Mouse (Mus musculus) heart, embryonic 16.5 days (tissue): Measurements from ENCODE around the gene Filip1l. TPM values are rescaled to one million over a fixed set of nuclear protein-coding genes. Genes with fewer than 3 reads are reported as not detected.

Experiments
- ATAC-seq: fragments of 200-750 bp; cut with Nextera tagmentation; replicated peaks from 2 replicates; pipeline ENCODE4 v1.8.0; 2017; ENCODE audit warnings: moderate number of reproducible peaks; ENCODE audit not compliant: insufficient read depth, low FRiP score; ENCODE audit errors: extremely low read depth
- H3K27ac ChIP-seq: fragments of 300-500 bp; sonication (generic); 2 replicates; pipeline ENCODE4 v1.5.1; 2014; ENCODE audit warnings: mild to moderate bottlenecking, low read length, control low read depth, moderate library complexity
- H3K27me3 ChIP-seq: fragments of 300-500 bp; sonication (generic); 2 replicates; pipeline ENCODE4 v1.6.1; 2014; ENCODE audit warnings: low read length, mixed read lengths; ENCODE audit not compliant: control insufficient read depth, insufficient read depth
- H3K36me3 ChIP-seq: fragments of 300-500 bp; sonication (generic); 2 replicates; pipeline ENCODE4 v1.6.1; 2014; ENCODE audit not compliant: control insufficient read depth, insufficient read depth
- H3K4me1 ChIP-seq: fragments of 300-500 bp; sonication (generic); 2 replicates; pipeline ENCODE4 v1.6.1; 2014; ENCODE audit warnings: low read length, mixed read lengths; ENCODE audit not compliant: control insufficient read depth, insufficient read depth
- H3K4me2 ChIP-seq: fragments of 300-500 bp; sonication (generic); 2 replicates; pipeline ENCODE4 v1.6.1; 2014; ENCODE audit warnings: low read depth, mild to moderate bottlenecking, control low read depth, low read length
- H3K4me3 ChIP-seq: fragments of 300-500 bp; sonication (generic); 2 replicates; pipeline ENCODE4 v1.5.1; 2014; ENCODE audit warnings: mild to moderate bottlenecking, control low read depth, low read length
- H3K9ac ChIP-seq: fragments of 300-500 bp; sonication (generic); 2 replicates; pipeline ENCODE4 v1.6.1; 2014; ENCODE audit warnings: low read length, control low read depth
- H3K9me3 ChIP-seq: fragments of 300-500 bp; sonication (generic); replicated peaks from 2 replicates; pipeline ENCODE4 v1.6.1; 2016; ENCODE audit warnings: low read length; ENCODE audit not compliant: control insufficient read depth
- WGBS: fragments of 180-500 bp; shearing (Covaris S2); extraction: QIAGEN DNeasy Blood & Tissue Kit; methylation state at CpG from one replicate; pipeline ENCODE4 v1.1.7; 2014; 5-methylcytosine and 5-hydroxymethylcytosine counted together
- polyA plus RNA-seq: library from polyadenylated mRNA; unstranded; fragments of >200 nt; fragmentation: Nextera tagmentation; extraction: Ambion mirVana; gene quantifications from 2 replicates; pipeline ENCODE4 v1.2.1, GENCODE M21; 2015

Gene Filip1l
- polyA plus RNA-seq, 1 experiment from 2014 or later = 26.7 TPM

- H3K4me2 ChIP-seq = no peak overlapping the region
- no peak overlapping the region for H3K9ac ChIP-seq
- WGBS = 31% methylated on average over 5 of the region's 5 CpGs
- no peak overlapping the region for H3K4me3 ChIP-seq
- H3K9me3 ChIP-seq = peaks cover 5% of the 10 kb centered on the region; the same call in 1 of the 2 replicates
- no peaks in the 10 kb centered on the region for H3K27me3 ChIP-seq
- ATAC-seq = peak; percentile 68
- H3K4me1 ChIP-seq = peaks cover 29% of the 10 kb centered on the region
- peak overlapping the region; percentile 63 for H3K27ac ChIP-seq
- no peaks in the 10 kb centered on the region for H3K36me3 ChIP-seq
Observed at GRCm38 (mm10) chr16:57419332-57419731, 66.4 kb downstream of the Filip1l start.

GRCm38 (mm10) chr16:57419881-57420280 is 67.0 kb downstream of the Filip1l start:
- no peak overlapping the region; the same call in 1 of the 2 replicates for H3K27ac ChIP-seq
- H3K27me3 ChIP-seq = no peaks in the 10 kb centered on the region
- peaks cover under 1% of the 10 kb centered on the region; the same call in 1 of the 2 replicates for H3K9me3 ChIP-seq
- ATAC-seq = no peak
- H3K4me2 ChIP-seq = no peak overlapping the region
- no peaks in the 10 kb centered on the region for H3K36me3 ChIP-seq
- H3K9ac ChIP-seq = no peak overlapping the region
- WGBS = 72% methylated on average over 5 of the region's 5 CpGs
- H3K4me1 ChIP-seq = peaks cover 29% of the 10 kb centered on the region
- H3K4me3 ChIP-seq = no peak overlapping the region

- no peak overlapping the region for H3K4me3 ChIP-seq
- WGBS = 35% methylated on average over 8 of the region's 8 CpGs
- H3K36me3 ChIP-seq = no peaks in the 10 kb centered on the region
- no peak overlapping the region for H3K4me2 ChIP-seq
- H3K9me3 ChIP-seq = no peaks in the 10 kb centered on the region
- peaks cover 29% of the 10 kb centered on the region for H3K4me1 ChIP-seq
- ATAC-seq = peak; percentile 59
- H3K9ac ChIP-seq = no peak overlapping the region
- H3K27me3 ChIP-seq = no peaks in the 10 kb centered on the region
- peak overlapping the region; percentile 77 for H3K27ac ChIP-seq
Observed at GRCm38 (mm10) chr16:57420773-57421556, 68.1 kb downstream of the Filip1l start.

GRCm38 (mm10) chr16:57421680-57422417 is 69.0 kb downstream of the Filip1l start:
- WGBS = 76% methylated on average over 7 of the region's 7 CpGs
- no peaks in the 10 kb centered on the region for H3K36me3 ChIP-seq
- H3K27ac ChIP-seq = peak overlapping the region; percentile 74
- H3K4me1 ChIP-seq = peaks cover 29% of the 10 kb centered on the region
- H3K27me3 ChIP-seq = no peaks in the 10 kb centered on the region
- no peaks in the 10 kb centered on the region for H3K9me3 ChIP-seq
- H3K9ac ChIP-seq = no peak overlapping the region
- ATAC-seq = no peak
- no peak overlapping the region for H3K4me3 ChIP-seq
- no peak overlapping the region for H3K4me2 ChIP-seq

GRCm38 (mm10) chr16:57423001-57423800 is 70.3 kb downstream of the Filip1l start:
- 60% methylated on average over 6 of the region's 6 CpGs for whole genome bisulfite sequencing
- no peak overlapping the region for H3K9ac ChIP-seq

GRCm38 (mm10) chr16:57426680-57427079 is 73.8 kb downstream of the Filip1l start:
- Histone ChIP-seq H3K27ac (peak overlapping the region; percentile 41), H3K4me3 (no peak overlapping the region), H3K4me2 (no peak overlapping the region), H3K9ac (no peak overlapping the region), H3K27me3 (no peaks in the 10 kb centered on the region), H3K4me1 (peaks cover 18% of the 10 kb centered on the region), H3K9me3 (no peaks in the 10 kb centered on the region), H3K36me3 (no peaks in the 10 kb centered on the region)
- no peak for ATAC-seq
- 68% methylated on average over 10 of the region's 10 CpGs for WGBS

More at GRCm38 (mm10) chr16:57423001-57423800, 70.3 kb downstream of the Filip1l start:
- no peak for ATAC-seq
- no peaks in the 10 kb centered on the region for H3K36me3 ChIP-seq
- no peaks in the 10 kb centered on the region for H3K9me3 ChIP-seq
- H3K4me3 ChIP-seq = no peak overlapping the region
- H3K4me1 ChIP-seq = peaks cover 30% of the 10 kb centered on the region
- H3K4me2 ChIP-seq = no peak overlapping the region
- H3K27ac ChIP-seq = no peak overlapping the region
- H3K27me3 ChIP-seq = no peaks in the 10 kb centered on the region

- no peak overlapping the region for H3K9ac ChIP-seq
- no peaks in the 10 kb centered on the region for H3K27me3 ChIP-seq
- H3K9me3 ChIP-seq = no peaks in the 10 kb centered on the region
- WGBS = 50% methylated on average over 7 of the region's 7 CpGs
- no peak overlapping the region for H3K4me3 ChIP-seq
- no peak overlapping the region for H3K4me2 ChIP-seq
- H3K4me1 ChIP-seq = peaks cover 11% of the 10 kb centered on the region
- no peaks in the 10 kb centered on the region for H3K36me3 ChIP-seq
- ATAC-seq = peak; percentile 52
- H3K27ac ChIP-seq = peak overlapping the region; percentile 62
Observed at GRCm38 (mm10) chr16:57427516-57428285, 74.8 kb downstream of the Filip1l start.

- H3K4me1 ChIP-seq = peaks cover 11% of the 10 kb centered on the region
- H3K36me3 ChIP-seq = no peaks in the 10 kb centered on the region
- H3K9me3 ChIP-seq = no peaks in the 10 kb centered on the region
- no peaks in the 10 kb centered on the region for H3K27me3 ChIP-seq
- H3K27ac ChIP-seq = no peak overlapping the region
- no peak overlapping the region for H3K4me3 ChIP-seq
- no peak for ATAC-seq
- 47% methylated on average over 5 of the region's 5 CpGs for WGBS
- no peak overlapping the region for H3K4me2 ChIP-seq
- H3K9ac ChIP-seq = no peak overlapping the region
Observed at GRCm38 (mm10) chr16:57428977-57429376, 76.1 kb downstream of the Filip1l start.
